Mouse (Mus musculus) lung, postnatal 0 days (tissue): ENCODE results near the gene Ifi27l2b.
"Not testable (repeated sequence)": the region's sequence is repeated elsewhere in the genome, so short reads cannot be mapped to it uniquely, and the experiment has no call there.

Experiments
- CTCF ChIP-seq: IDR thresholded peaks from 2 replicates; pipeline ENCODE4 v1.5.1; 2016; ENCODE audit warnings: antibody characterized with exemption, mild to moderate bottlenecking
- EP300 ChIP-seq: IDR thresholded peaks from 2 replicates; pipeline ENCODE4 v1.6.1; 2016; ENCODE audit warnings: antibody characterized with exemption, mild to moderate bottlenecking, control low read depth

- not testable (repeated sequence) for TF ChIP-seq CTCF, EP300
These were observed 296 bp downstream of the Ifi27l2b start for GRCm38 (mm10) chr12:103456727-103457126.
